Mouse (Mus musculus) forebrain, embryonic 13.5 days (tissue): ENCODE measurements around the gene Dusp27. TPM values are rescaled to one million over a fixed set of nuclear protein-coding genes. Genes with fewer than 3 reads are reported as not detected.

Experiments used
- ATAC-seq: fragments of 200-750 bp; cut with Nextera tagmentation; 2 replicates; pipeline ENCODE4 v1.8.0; 2017
- H3K27ac ChIP-seq: fragments of 300-500 bp; sonication (generic); 2 replicates; pipeline ENCODE4 v1.5.1; 2015; ENCODE audit warnings: inconsistent platforms, mild to moderate bottlenecking, moderate library complexity
- H3K27me3 ChIP-seq: fragments of 300-500 bp; sonication (generic); 2 replicates; pipeline ENCODE4 v1.6.1; 2015; ENCODE audit warnings: mild to moderate bottlenecking, inconsistent platforms
- H3K36me3 ChIP-seq: fragments of 300-500 bp; sonication (generic); 2 replicates; pipeline ENCODE4 v1.6.1; 2015; ENCODE audit warnings: mild to moderate bottlenecking, inconsistent platforms; ENCODE audit not compliant: poor library complexity, severe bottlenecking
- H3K4me1 ChIP-seq: fragments of 300-500 bp; sonication (generic); 2 replicates; pipeline ENCODE4 v1.6.1; 2015; ENCODE audit warnings: inconsistent platforms
- H3K4me2 ChIP-seq: fragments of 300-500 bp; sonication (generic); 2 replicates; pipeline ENCODE4 v1.6.1; 2015; ENCODE audit warnings: inconsistent platforms, mild to moderate bottlenecking, moderate library complexity
- H3K4me3 ChIP-seq: fragments of 300-500 bp; sonication (generic); 2 replicates; pipeline ENCODE4 v1.5.1; 2015; ENCODE audit warnings: mild to moderate bottlenecking, inconsistent platforms
- H3K9ac ChIP-seq: fragments of 300-500 bp; sonication (generic); 2 replicates; pipeline ENCODE4 v1.6.1; 2015; ENCODE audit warnings: mild to moderate bottlenecking, inconsistent platforms
- H3K9me3 ChIP-seq: fragments of 300-500 bp; sonication (generic); replicated peaks from 2 replicates; pipeline ENCODE4 v1.6.1; 2016; ENCODE audit warnings: inconsistent platforms
- WGBS: fragments of 180-500 bp; shearing (Covaris S2); methylation state at CpG from one replicate; pipeline ENCODE4 v1.1.7; 2015; 5-methylcytosine and 5-hydroxymethylcytosine counted together
- polyA plus RNA-seq: library from polyadenylated mRNA; unstranded; fragments of >200 nt; fragmentation: Nextera tagmentation; extraction: Ambion mirVana; gene quantifications from 2 replicates; pipeline ENCODE4 v1.2.1, GENCODE M21; 2015

Dusp27 gene
- polyA plus RNA-seq, 1 experiment from 2014 or later, result 0.80 TPM

GRCm38 (mm10) chr1:166139620-166140184 is 12.0 kb upstream of the Dusp27 start:
- H3K4me1 ChIP-seq, result peaks cover 14% of the 10 kb centered on the region
- H3K4me2 ChIP-seq, result no peak overlapping the region
- no peak overlapping the region for H3K9ac ChIP-seq
- no peaks in the 10 kb centered on the region for H3K9me3 ChIP-seq
- H3K4me3 ChIP-seq, result no peak overlapping the region
- no peaks in the 10 kb centered on the region for H3K36me3 ChIP-seq
- no peaks in the 10 kb centered on the region for H3K27me3 ChIP-seq
- no peak; the same call in 1 of the 2 replicates for ATAC-seq
- no peak overlapping the region for H3K27ac ChIP-seq
- 27% methylated on average over 4 of the region's 4 CpGs for WGBS

- ATAC-seq, result no peak
- H3K4me2 ChIP-seq, result no peak overlapping the region
- no peaks in the 10 kb centered on the region for H3K36me3 ChIP-seq
- H3K9me3 ChIP-seq, result no peaks in the 10 kb centered on the region
- H3K27ac ChIP-seq, result no peak overlapping the region
- H3K4me1 ChIP-seq, result peaks cover 14% of the 10 kb centered on the region
- WGBS, result 38% methylated on average over 3 of the region's 3 CpGs
- H3K9ac ChIP-seq, result no peak overlapping the region
- no peak overlapping the region for H3K4me3 ChIP-seq
- no peaks in the 10 kb centered on the region for H3K27me3 ChIP-seq
Observed at GRCm38 (mm10) chr1:166139113-166139512, 11.4 kb upstream of the Dusp27 start.

- no peak overlapping the region for H3K4me3 ChIP-seq
- ATAC-seq, result no peak
- no peaks in the 10 kb centered on the region for H3K27me3 ChIP-seq
- no peak overlapping the region for H3K9ac ChIP-seq
- WGBS, result 79% methylated on average over 13 of the region's 13 CpGs
- H3K4me2 ChIP-seq, result no peak overlapping the region
- H3K27ac ChIP-seq, result no peak overlapping the region
- peaks cover 14% of the 10 kb centered on the region for H3K4me1 ChIP-seq
- no peaks in the 10 kb centered on the region for H3K9me3 ChIP-seq
- H3K36me3 ChIP-seq, result no peaks in the 10 kb centered on the region
Observed at GRCm38 (mm10) chr1:166138136-166138535, 10.4 kb upstream of the Dusp27 start.

- Histone ChIP-seq H3K36me3 (no peaks in the 10 kb centered on the region), H3K27ac (no peak overlapping the region), H3K4me3 (no peak overlapping the region), H3K4me2 (no peak overlapping the region), H3K9me3 (no peaks in the 10 kb centered on the region), H3K27me3 (no peaks in the 10 kb centered on the region), H3K9ac (no peak overlapping the region), H3K4me1 (peaks cover 14% of the 10 kb centered on the region)
- no peak for ATAC-seq
- 88% methylated on average over 7 of the region's 7 CpGs for WGBS
Observed at GRCm38 (mm10) chr1:166137244-166137938, 9.7 kb upstream of the Dusp27 start.

GRCm38 (mm10) chr1:166135091-166135740 is 7.5 kb upstream of the Dusp27 start:
- WGBS, result 39% methylated on average over 5 of the region's 5 CpGs

GRCm38 (mm10) chr1:166132367-166132766 is 4.6 kb upstream of the Dusp27 start:
- Histone ChIP-seq H3K27me3 (no peaks in the 10 kb centered on the region), H3K4me3 (no peak overlapping the region), H3K4me2 (no peak overlapping the region), H3K9ac (no peak overlapping the region), H3K9me3 (no peaks in the 10 kb centered on the region), H3K27ac (no peak overlapping the region), H3K36me3 (no peaks in the 10 kb centered on the region), H3K4me1 (no peaks in the 10 kb centered on the region)
- 69% methylated on average over 4 of the region's 4 CpGs for WGBS
- ATAC-seq, result no peak

More at GRCm38 (mm10) chr1:166135091-166135740, 7.5 kb upstream of the Dusp27 start:
- no peaks in the 10 kb centered on the region for H3K36me3 ChIP-seq
- H3K4me2 ChIP-seq, result no peak overlapping the region
- H3K9ac ChIP-seq, result no peak overlapping the region
- ATAC-seq, result no peak
- no peaks in the 10 kb centered on the region for H3K9me3 ChIP-seq
- no peak overlapping the region for H3K4me3 ChIP-seq
- H3K27ac ChIP-seq, result no peak overlapping the region
- peaks cover 14% of the 10 kb centered on the region for H3K4me1 ChIP-seq
- no peaks in the 10 kb centered on the region for H3K27me3 ChIP-seq

GRCm38 (mm10) chr1:166130224-166130860 is 2.6 kb upstream of the Dusp27 start, which contains the start of gene Gpa33:
Gene Gpa33 (plus strand): TSS chr1:166130238.
- Histone ChIP-seq H3K27ac (no peak within 1 kb of the TSS), H3K9me3 (no peaks in the 10 kb centered on the region), H3K9ac (no peak within 1 kb of the TSS), H3K4me2 (no peak within 1 kb of the TSS), H3K36me3 (no peaks in the 10 kb centered on the region), H3K4me3 (no peak within 1 kb of the TSS), H3K4me1 (no peaks in the 10 kb centered on the region), H3K27me3 (no peaks in the 10 kb centered on the region)
- ATAC-seq, result no peak
- WGBS, result 80% methylated on average over 5 of the region's 5 CpGs

- H3K9me3 ChIP-seq, result no peaks in the 10 kb centered on the region
- H3K27ac ChIP-seq, result no peak overlapping the region
- no peak overlapping the region for H3K4me2 ChIP-seq
- 88% methylated on average over 5 of the region's 5 CpGs for WGBS
- H3K9ac ChIP-seq, result no peak overlapping the region
- H3K4me3 ChIP-seq, result no peak overlapping the region
- no peak for ATAC-seq
- no peaks in the 10 kb centered on the region for H3K36me3 ChIP-seq
- H3K27me3 ChIP-seq, result no peaks in the 10 kb centered on the region
- H3K4me1 ChIP-seq, result no peaks in the 10 kb centered on the region
Observed at GRCm38 (mm10) chr1:166128551-166128950, 829 bp upstream of the Dusp27 start.

GRCm38 (mm10) chr1:166126795-166127194 is 927 bp downstream of the Dusp27 start:
- Histone ChIP-seq H3K36me3 (no peaks in the 10 kb centered on the region), H3K4me1 (no peaks in the 10 kb centered on the region), H3K9ac (no peak overlapping the region), H3K4me3 (no peak overlapping the region), H3K27ac (no peak overlapping the region), H3K27me3 (no peaks in the 10 kb centered on the region), H3K9me3 (no peaks in the 10 kb centered on the region; the same call in 1 of the 2 replicates), H3K4me2 (no peak overlapping the region)
- ATAC-seq, result no peak
- 81% methylated on average over 9 of the region's 9 CpGs for WGBS

- WGBS, result 95% methylated on average over 6 of the region's 6 CpGs
- no peaks in the 10 kb centered on the region; the same call in 1 of the 2 replicates for H3K9me3 ChIP-seq
- H3K4me1 ChIP-seq, result no peaks in the 10 kb centered on the region
Observed at GRCm38 (mm10) chr1:166126290-166126689, 1.4 kb downstream of the Dusp27 start.

GRCm38 (mm10) chr1:166124932-166125593 is 2.7 kb downstream of the Dusp27 start:
- no peaks in the 10 kb centered on the region for H3K36me3 ChIP-seq

More at GRCm38 (mm10) chr1:166126290-166126689, 1.4 kb downstream of the Dusp27 start:
- Histone ChIP-seq H3K4me2 (no peak overlapping the region), H3K27ac (no peak overlapping the region), H3K36me3 (no peaks in the 10 kb centered on the region), H3K4me3 (no peak overlapping the region), H3K27me3 (no peaks in the 10 kb centered on the region), H3K9ac (no peak overlapping the region)
- no peak for ATAC-seq

More at GRCm38 (mm10) chr1:166124932-166125593, 2.7 kb downstream of the Dusp27 start:
- Histone ChIP-seq H3K27me3 (no peaks in the 10 kb centered on the region), H3K27ac (no peak overlapping the region), H3K9ac (no peak overlapping the region), H3K4me3 (no peak overlapping the region), H3K4me1 (no peaks in the 10 kb centered on the region), H3K4me2 (no peak overlapping the region), H3K9me3 (no peaks in the 10 kb centered on the region; the same call in 1 of the 2 replicates)
- 62% methylated on average over 8 of the region's 8 CpGs for WGBS
- no peak for ATAC-seq
